Mouse (Mus musculus) spleen, adult 2 months (tissue): ENCODE results near the gene Flt3l.

ENCODE experiments used
- CTCF ChIP-seq: fragments of 200-500 bp; IDR thresholded peaks from 2 replicates; pipeline ENCODE4 v1.5.1; 2011; ENCODE audit warnings: mild to moderate bottlenecking, inconsistent platforms; ENCODE audit not compliant: insufficient read depth, insufficient read length, insufficient replicate concordance; ENCODE audit errors: extremely low read depth
- POLR2A ChIP-seq: fragments of 200-500 bp; IDR thresholded peaks from 2 replicates; pipeline ENCODE4 v1.6.1; 2011; ENCODE audit warnings: low read depth, low read length, inconsistent platforms

GRCm38 (mm10) chr7:45092048-45092447 is 44.2 kb downstream of the Flt3l start, which contains the start of gene Rcn3:
- TF ChIP-seq POLR2A, result no peak
- no peak for TF ChIP-seq CTCF
